Mouse (Mus musculus) layer of hippocampus, adult 6 months (tissue): ENCODE measurements around the gene Gm15127. TPM values are rescaled to one million over a fixed set of nuclear protein-coding genes. Genes with fewer than 3 reads are reported as not detected.

Experiments used
- long read RNA-seq, 2 experiments: library from polyadenylated mRNA; unstranded; transcript quantifications; one replicate each; pipeline ENCODE4 v2.0.0; 2019 to 2020
- polyA plus RNA-seq: library from polyadenylated mRNA; unstranded; fragments of <200 nt; fragmentation: Nextera tagmentation; gene quantifications from 2 replicates; pipeline ENCODE4 v1.2.3, GENCODE M21; 2021

Gene Gm15127
- polyA plus RNA-seq = not detected in 2 replicates
- long read RNA-seq, experiment 1 = 0 reads
- long read RNA-seq, experiment 2 = 0 reads

GRCm38 (mm10) chrX:148663298-148663697, at the start of gene Gm15127:
Gm15127 (plus strand) TSS chrX:148663598.

GRCm38 (mm10) chrX:148615053-148615452, 48.3 kb upstream of the Gm15127 start, which contains the start of gene Gm8334:
Gm8334 (minus strand) TSS chrX:148615153.

Other genes starting within 250 kb of the Gm15127 start
- gene Gm15114, start 174.6 kb upstream of the Gm15127 start, polyA plus RNA-seq = not detected in 2 replicates
- gene Gm8334, start 48.4 kb upstream of the Gm15127 start, polyA plus RNA-seq = not detected in 2 replicates
- gene Luzp4, start 194.0 kb downstream of the Gm15127 start, polyA plus RNA-seq = not detected in 2 replicates